Mouse (Mus musculus) ovary, postnatal 36 days (tissue): ENCODE data around the gene Sox30.
A peak's percentile ranks its signal among the peaks of the same experiment; 100 is the strongest.
"Not testable (repeated sequence)": the region's sequence is repeated elsewhere in the genome, so short reads cannot be mapped to it uniquely, and the experiment has no call there.

Source experiments
- DNase-seq: peaks from one replicate; pipeline ENCODE4 v3.0.0; 2022; ENCODE audit warnings: low spot score, mixed read lengths

The Sox30 gene

GRCm38 (mm10) chr11:46020246-46020645 is 40.1 kb downstream of the Sox30 start:
- DNase-seq = no peak

GRCm38 (mm10) chr11:46021850-46022249 is 41.7 kb downstream of the Sox30 start:
- no peak for DNase-seq

- DNase-seq = no peak
These were observed 42.9 kb downstream of the Sox30 start for GRCm38 (mm10) chr11:46022983-46023382.

GRCm38 (mm10) chr11:46025962-46026392 is 45.9 kb downstream of the Sox30 start:
- DNase-seq = no peak

- no peak for DNase-seq
These were observed 48.1 kb downstream of the Sox30 start for GRCm38 (mm10) chr11:46027952-46028814.

GRCm38 (mm10) chr11:46029485-46029884 is 49.4 kb downstream of the Sox30 start:
- DNase-seq = no peak

- DNase-seq = no peak
These were observed 49.9 kb downstream of the Sox30 start for GRCm38 (mm10) chr11:46030026-46030425.

- DNase-seq = no peak
These were observed 51.4 kb downstream of the Sox30 start for GRCm38 (mm10) chr11:46031470-46031869.

GRCm38 (mm10) chr11:46032956-46033355 is 52.8 kb downstream of the Sox30 start:
- no peak for DNase-seq

- no peak for DNase-seq
These were observed 56.3 kb downstream of the Sox30 start for GRCm38 (mm10) chr11:46036374-46036773.

GRCm38 (mm10) chr11:46038901-46039300 is 58.8 kb downstream of the Sox30 start:
- DNase-seq = no peak

- peak; percentile 20 for DNase-seq
These were observed 59.2 kb downstream of the Sox30 start for GRCm38 (mm10) chr11:46039335-46039734.

GRCm38 (mm10) chr11:46040841-46041556 is 60.9 kb downstream of the Sox30 start:
- no peak for DNase-seq

GRCm38 (mm10) chr11:46041607-46042267 is 61.6 kb downstream of the Sox30 start:
- no peak for DNase-seq

- DNase-seq = no peak
These were observed 64.7 kb downstream of the Sox30 start for GRCm38 (mm10) chr11:46044781-46045180.

- DNase-seq = no peak
These were observed 67.2 kb downstream of the Sox30 start for GRCm38 (mm10) chr11:46047264-46047663.

GRCm38 (mm10) chr11:46052105-46052659 is 72.1 kb downstream of the Sox30 start, which contains the start of gene Gm12166:
Gene Gm12166 (minus strand): TSS chr11:46052321.
- peak; percentile 56 for DNase-seq

GRCm38 (mm10) chr11:46053457-46053856 is 73.3 kb downstream of the Sox30 start:
- DNase-seq = not testable (repeated sequence)

GRCm38 (mm10) chr11:46054311-46054710 is 74.2 kb downstream of the Sox30 start:
- no peak for DNase-seq

- no peak for DNase-seq
These were observed 75.1 kb downstream of the Sox30 start for GRCm38 (mm10) chr11:46054911-46055895.
